Mouse (Mus musculus) midbrain, embryonic 12.5 days (tissue): Measurements from ENCODE around the gene Spem2. TPM values are rescaled to one million over a fixed set of nuclear protein-coding genes. Genes with fewer than 3 reads are reported as not detected.
A peak's percentile ranks its signal among the peaks of the same experiment; 100 is the strongest.

Experiments
- ATAC-seq: fragments of 200-750 bp; cut with Nextera tagmentation; 2 replicates; pipeline ENCODE4 v1.8.0; 2017; ENCODE audit warnings: low read depth, moderate TSS enrichment, moderate library complexity; ENCODE audit not compliant: low FRiP score
- H3K27ac ChIP-seq: fragments of 300-500 bp; sonication (generic); replicated peaks from 2 replicates; pipeline ENCODE4 v1.5.1; 2016; ENCODE audit warnings: mild to moderate bottlenecking
- H3K27me3 ChIP-seq: fragments of 300-500 bp; sonication (generic); 2 replicates; pipeline ENCODE4 v1.6.1; 2016; ENCODE audit warnings: mild to moderate bottlenecking
- H3K36me3 ChIP-seq: fragments of 300-500 bp; sonication (generic); 2 replicates; pipeline ENCODE4 v1.6.1; 2016
- H3K4me1 ChIP-seq: fragments of 300-500 bp; sonication (generic); 2 replicates; pipeline ENCODE4 v1.6.1; 2016
- H3K4me2 ChIP-seq: fragments of 300-500 bp; sonication (generic); replicated peaks from 2 replicates; pipeline ENCODE4 v1.6.1; 2016; ENCODE audit warnings: mild to moderate bottlenecking, moderate library complexity
- H3K4me3 ChIP-seq: fragments of 300-500 bp; sonication (generic); 2 replicates; pipeline ENCODE4 v1.5.1; 2016; ENCODE audit warnings: mild to moderate bottlenecking
- H3K9ac ChIP-seq: fragments of 300-500 bp; sonication (generic); replicated peaks from 2 replicates; pipeline ENCODE4 v1.6.1; 2016; ENCODE audit warnings: mild to moderate bottlenecking, moderate library complexity
- H3K9me3 ChIP-seq: fragments of 300-500 bp; sonication (generic); 2 replicates; pipeline ENCODE4 v1.6.1; 2016; ENCODE audit warnings: mild to moderate bottlenecking
- WGBS: fragments of 180-500 bp; shearing (Covaris S2); methylation state at CpG from one replicate; pipeline ENCODE4 v1.1.7; 2016; 5-methylcytosine and 5-hydroxymethylcytosine counted together
- polyA plus RNA-seq: library from polyadenylated mRNA; unstranded; fragments of >200 nt; fragmentation: Nextera tagmentation; extraction: Ambion mirVana; gene quantifications from 2 replicates; pipeline ENCODE4 v1.2.1, GENCODE M21; 2016

The Spem2 gene
- polyA plus RNA-seq, 1 experiment from 2014 or later: not detected

- Histone ChIP-seq H3K27ac (peak overlapping the region; percentile 44), H3K4me2 (peak overlapping the region; percentile 96), H3K9me3 (no peaks in the 10 kb centered on the region), H3K27me3 (peaks cover 9% of the 10 kb centered on the region), H3K9ac (peak overlapping the region; percentile 86), H3K4me3 (peak overlapping the region; percentile 82), H3K36me3 (peaks cover 43% of the 10 kb centered on the region), H3K4me1 (peaks cover 47% of the 10 kb centered on the region)
- 12% methylated on average over 35 of the region's 48 CpGs for WGBS
- no peak for ATAC-seq
Measured at GRCm38 (mm10) chr11:69834001-69834549, 15.8 kb upstream of the Spem2 start.

- Histone ChIP-seq H3K9me3 (no peaks in the 10 kb centered on the region), H3K9ac (peak overlapping the region; percentile 86), H3K36me3 (peaks cover 48% of the 10 kb centered on the region), H3K4me2 (peak overlapping the region; percentile 96), H3K27me3 (peaks cover 9% of the 10 kb centered on the region), H3K4me1 (peaks cover 44% of the 10 kb centered on the region), H3K4me3 (peak overlapping the region; percentile 82), H3K27ac (peak overlapping the region; percentile 44; the same call in 1 of the 2 replicates)
- no peak for ATAC-seq
- WGBS: 60% methylated on average over 8 of the region's 8 CpGs
Measured at GRCm38 (mm10) chr11:69833554-69833953, 15.3 kb upstream of the Spem2 start.

- Histone ChIP-seq H3K9me3 (no peaks in the 10 kb centered on the region), H3K4me2 (no peak overlapping the region), H3K36me3 (peaks cover 93% of the 10 kb centered on the region), H3K9ac (no peak overlapping the region), H3K27ac (no peak overlapping the region), H3K4me3 (no peak overlapping the region), H3K27me3 (peaks cover 7% of the 10 kb centered on the region), H3K4me1 (peaks cover 15% of the 10 kb centered on the region)
- WGBS: 68% methylated on average over 5 of the region's 5 CpGs
- no peak for ATAC-seq
Measured at GRCm38 (mm10) chr11:69828832-69829231, 10.6 kb upstream of the Spem2 start.

GRCm38 (mm10) chr11:69823456-69823855 is 5.2 kb upstream of the Spem2 start:
- no peak overlapping the region for H3K9ac ChIP-seq
- H3K4me2 ChIP-seq: no peak overlapping the region
- H3K4me1 ChIP-seq: no peaks in the 10 kb centered on the region
- H3K9me3 ChIP-seq: no peaks in the 10 kb centered on the region
- peaks cover 46% of the 10 kb centered on the region for H3K36me3 ChIP-seq
- no peaks in the 10 kb centered on the region for H3K27me3 ChIP-seq
- H3K4me3 ChIP-seq: no peak overlapping the region
- WGBS: 88% methylated on average over 2 of the region's 2 CpGs
- ATAC-seq: no peak
- H3K27ac ChIP-seq: no peak overlapping the region

GRCm38 (mm10) chr11:69822080-69822479 is 3.8 kb upstream of the Spem2 start, which contains the start of gene Spem1:
Gene Spem1, minus strand, starts transcription at chr11:69822180.
- no peak within 1 kb of the TSS for H3K4me3 ChIP-seq
- no peak within 1 kb of the TSS for H3K4me2 ChIP-seq
- ATAC-seq: no peak
- no peaks in the 10 kb centered on the region for H3K4me1 ChIP-seq
- H3K36me3 ChIP-seq: peaks cover 33% of the 10 kb centered on the region
- no peak within 1 kb of the TSS for H3K27ac ChIP-seq
- H3K9ac ChIP-seq: no peak within 1 kb of the TSS
- no peaks in the 10 kb centered on the region for H3K27me3 ChIP-seq
- H3K9me3 ChIP-seq: 0 out of 2 replicates have a peak, but pooled peaks cover 1% of the 10 kb centered on the region
- WGBS: 94% methylated on average over 3 of the region's 3 CpGs

GRCm38 (mm10) chr11:69818871-69819270 is 606 bp upstream of the Spem2 start:
- no peak for ATAC-seq
- no peak overlapping the region for H3K4me2 ChIP-seq
- H3K9ac ChIP-seq: no peak overlapping the region
- no peak overlapping the region for H3K27ac ChIP-seq
- no peaks in the 10 kb centered on the region for H3K4me1 ChIP-seq
- H3K9me3 ChIP-seq: 0 out of 2 replicates have a peak, but pooled peaks cover 5% of the 10 kb centered on the region
- peaks cover 1% of the 10 kb centered on the region; the same call in 1 of the 2 replicates for H3K36me3 ChIP-seq
- H3K27me3 ChIP-seq: no peaks in the 10 kb centered on the region
- WGBS: 92% methylated on average over 8 of the region's 8 CpGs
- no peak overlapping the region for H3K4me3 ChIP-seq

- H3K9me3 ChIP-seq: 0 out of 2 replicates have a peak, but pooled peaks cover 5% of the 10 kb centered on the region
- H3K4me3 ChIP-seq: no peak overlapping the region
- H3K36me3 ChIP-seq: no peaks in the 10 kb centered on the region
- no peaks in the 10 kb centered on the region for H3K4me1 ChIP-seq
- H3K4me2 ChIP-seq: no peak overlapping the region
- H3K27me3 ChIP-seq: no peaks in the 10 kb centered on the region
- H3K9ac ChIP-seq: no peak overlapping the region
- 86% methylated on average over 12 of the region's 12 CpGs for WGBS
- no peak for ATAC-seq
- no peak overlapping the region for H3K27ac ChIP-seq
Measured at GRCm38 (mm10) chr11:69816520-69816919, 1.7 kb downstream of the Spem2 start.

GRCm38 (mm10) chr11:69815155-69815554 is 3.1 kb downstream of the Spem2 start, which contains the start of gene Gm39566:
Gene Gm39566, minus strand, starts transcription at chr11:69815298.
- H3K4me1 ChIP-seq: no peaks in the 10 kb centered on the region
- 66% methylated on average over 10 of the region's 10 CpGs for WGBS

GRCm38 (mm10) chr11:69810280-69810679 is 8.0 kb downstream of the Spem2 start:
- Histone ChIP-seq H3K9me3 (no peaks in the 10 kb centered on the region), H3K9ac (no peak overlapping the region), H3K27ac (no peak overlapping the region), H3K4me2 (no peak overlapping the region), H3K4me3 (no peak overlapping the region), H3K27me3 (peaks cover 30% of the 10 kb centered on the region), H3K36me3 (no peaks in the 10 kb centered on the region), H3K4me1 (peaks cover 2% of the 10 kb centered on the region; the same call in 1 of the 2 replicates)
- no peak for ATAC-seq

More at GRCm38 (mm10) chr11:69815155-69815554, 3.1 kb downstream of the Spem2 start, which contains the start of gene Gm39566:
- Histone ChIP-seq H3K4me2 (no peak within 1 kb of the TSS), H3K9ac (no peak within 1 kb of the TSS), H3K9me3 (0 out of 2 replicates have a peak, but pooled peaks cover 5% of the 10 kb centered on the region), H3K27me3 (peaks cover 3% of the 10 kb centered on the region; the same call in 1 of the 2 replicates), H3K36me3 (no peaks in the 10 kb centered on the region), H3K4me3 (no peak within 1 kb of the TSS), H3K27ac (no peak within 1 kb of the TSS)
- no peak for ATAC-seq

GRCm38 (mm10) chr11:69807641-69808040 is 10.6 kb downstream of the Spem2 start:
- no peak overlapping the region for H3K4me2 ChIP-seq
- H3K4me1 ChIP-seq: peaks cover 28% of the 10 kb centered on the region
- WGBS: 87% methylated on average over 2 of the region's 2 CpGs
- H3K36me3 ChIP-seq: no peaks in the 10 kb centered on the region
- no peaks in the 10 kb centered on the region for H3K9me3 ChIP-seq
- H3K27ac ChIP-seq: no peak overlapping the region
- H3K9ac ChIP-seq: no peak overlapping the region
- ATAC-seq: no peak
- no peak overlapping the region for H3K4me3 ChIP-seq
- H3K27me3 ChIP-seq: peaks cover 56% of the 10 kb centered on the region

GRCm38 (mm10) chr11:69806378-69806777 is 11.9 kb downstream of the Spem2 start:
- Histone ChIP-seq H3K9me3 (no peaks in the 10 kb centered on the region), H3K27me3 (peaks cover 69% of the 10 kb centered on the region), H3K4me1 (peaks cover 41% of the 10 kb centered on the region), H3K27ac (no peak overlapping the region), H3K4me3 (no peak overlapping the region), H3K9ac (no peak overlapping the region), H3K4me2 (no peak overlapping the region), H3K36me3 (no peaks in the 10 kb centered on the region)
- 76% methylated on average over 4 of the region's 4 CpGs for WGBS
- no peak for ATAC-seq

- H3K27ac ChIP-seq: no peak within 1 kb of the TSS
- 3% methylated on average over 29 of the region's 29 CpGs for WGBS
- no peaks in the 10 kb centered on the region for H3K9me3 ChIP-seq
- 0 out of 2 replicates have a peak within 1 kb of the TSS, but pooled peaks have one; percentile 58 for H3K4me3 ChIP-seq
- H3K9ac ChIP-seq: no peak within 1 kb of the TSS
- peak within 1 kb of the TSS; percentile 96 for H3K4me2 ChIP-seq
- ATAC-seq: no peak
- peaks cover 70% of the 10 kb centered on the region for H3K27me3 ChIP-seq
- peaks cover 49% of the 10 kb centered on the region for H3K4me1 ChIP-seq
- no peaks in the 10 kb centered on the region for H3K36me3 ChIP-seq
Measured at GRCm38 (mm10) chr11:69804972-69805909, 13.0 kb downstream of the Spem2 start, which contains the start of gene Tmem102. Gene Tmem102, minus strand, starts transcription at chr11:69805624.
